Mouse (Mus musculus): Measurements from ENCODE around the gene Cmah. TPM values are rescaled to one million over a fixed set of nuclear protein-coding genes. Genes with fewer than 3 reads are reported as not detected.

Gene Cmah
- polyA plus RNA-seq, 1 experiment from 2014 or later = 0.23 TPM

GRCm38 (mm10) chr13:24521446-24522342 lies 194.5 kb downstream of the Cmah start:
- 64% methylated on average over 18 of the region's 18 CpGs for WGBS
- ATAC-seq (replicated peaks; ENCODE audit: low FRiP score, low TSS enrichment, low read depth) (0 out of 2 replicates have a peak, but pooled peaks have one; percentile 47), DNase-seq (ENCODE audit: low spot score) (no peak)
- H3K4me3 ChIP-seq (ENCODE audit: low read depth, low read length) = no peak overlapping the region
- H3K4me2 ChIP-seq (ENCODE audit: low read length) = no peak overlapping the region
- H3K9ac ChIP-seq (ENCODE audit: low read length) = no peak overlapping the region
- no peaks in the 10 kb centered on the region for H3K27me3 ChIP-seq (replicated peaks; ENCODE audit: control insufficient read depth, insufficient read depth, low read length)
- no peaks in the 10 kb centered on the region for H3K36me3 ChIP-seq (ENCODE audit: control insufficient read depth, insufficient read depth, low read length)
- H3K9me3 ChIP-seq (ENCODE audit: control insufficient read depth, low read length) = no peaks in the 10 kb centered on the region
- H3K4me1 ChIP-seq (replicated peaks; ENCODE audit: control insufficient read depth, insufficient read depth, low read length) = no peaks in the 10 kb centered on the region
- no peak overlapping the region for H3K27ac ChIP-seq (ENCODE audit: low read depth)

GRCm38 (mm10) chr13:24522343-24522837 lies 195.2 kb downstream of the Cmah start:
- Histone ChIP-seq H3K27me3 (replicated peaks; ENCODE audit: control insufficient read depth, insufficient read depth, low read length) (no peaks in the 10 kb centered on the region), H3K27ac (ENCODE audit: low read depth) (no peak overlapping the region)
- ATAC-seq (replicated peaks; ENCODE audit: low FRiP score, low TSS enrichment, low read depth) = no peak

GRCm38 (mm10) chr13:24523587-24524221 lies 196.5 kb downstream of the Cmah start:
- no peaks in the 10 kb centered on the region for H3K4me1 ChIP-seq (replicated peaks; ENCODE audit: control insufficient read depth, insufficient read depth, low read length)
- no peaks in the 10 kb centered on the region for H3K27me3 ChIP-seq (replicated peaks; ENCODE audit: control insufficient read depth, insufficient read depth, low read length)
- WGBS = 66% methylated on average over 4 of the region's 4 CpGs
- no peaks in the 10 kb centered on the region for H3K9me3 ChIP-seq (ENCODE audit: control insufficient read depth, low read length)
- no peak overlapping the region for H3K9ac ChIP-seq (ENCODE audit: low read length)
- no peak overlapping the region for H3K4me2 ChIP-seq (ENCODE audit: low read length)
- DNase-seq (ENCODE audit: low spot score) = no peak
- no peak for ATAC-seq (replicated peaks; ENCODE audit: low FRiP score, low TSS enrichment, low read depth)
- no peak overlapping the region for H3K27ac ChIP-seq (ENCODE audit: low read depth)
- no peak overlapping the region for H3K4me3 ChIP-seq (ENCODE audit: low read depth, low read length)
- H3K36me3 ChIP-seq (ENCODE audit: control insufficient read depth, insufficient read depth, low read length) = no peaks in the 10 kb centered on the region

More at GRCm38 (mm10) chr13:24522343-24522837, 195.2 kb downstream of the Cmah start:
- H3K4me3 ChIP-seq (ENCODE audit: low read depth, low read length) = no peak overlapping the region
- H3K36me3 ChIP-seq (ENCODE audit: control insufficient read depth, insufficient read depth, low read length) = no peaks in the 10 kb centered on the region
- no peaks in the 10 kb centered on the region for H3K9me3 ChIP-seq (ENCODE audit: control insufficient read depth, low read length)
- no peak overlapping the region for H3K9ac ChIP-seq (ENCODE audit: low read length)
- WGBS = 75% methylated on average over 7 of the region's 7 CpGs
- no peak for DNase-seq (ENCODE audit: low spot score)
- no peak overlapping the region for H3K4me2 ChIP-seq (ENCODE audit: low read length)
- H3K4me1 ChIP-seq (replicated peaks; ENCODE audit: control insufficient read depth, insufficient read depth, low read length) = no peaks in the 10 kb centered on the region

- ATAC-seq (replicated peaks; ENCODE audit: low FRiP score, low TSS enrichment, low read depth) = no peak
- Histone ChIP-seq H3K4me3 (ENCODE audit: low read depth, low read length) (no peak overlapping the region), H3K4me2 (ENCODE audit: low read length) (no peak overlapping the region), H3K36me3 (ENCODE audit: control insufficient read depth, insufficient read depth, low read length) (no peaks in the 10 kb centered on the region), H3K27ac (ENCODE audit: low read depth) (no peak overlapping the region), H3K27me3 (replicated peaks; ENCODE audit: control insufficient read depth, insufficient read depth, low read length) (no peaks in the 10 kb centered on the region), H3K9ac (ENCODE audit: low read length) (no peak overlapping the region), H3K4me1 (replicated peaks; ENCODE audit: control insufficient read depth, insufficient read depth, low read length) (no peaks in the 10 kb centered on the region), H3K9me3 (ENCODE audit: control insufficient read depth, low read length) (no peaks in the 10 kb centered on the region)
- 69% methylated on average over 1 of the region's 1 CpGs for WGBS
- no peak for DNase-seq (ENCODE audit: low spot score)
These were observed 197.3 kb downstream of the Cmah start for GRCm38 (mm10) chr13:24524468-24524867.

- Histone ChIP-seq H3K36me3 (ENCODE audit: control insufficient read depth, insufficient read depth, low read length) (no peaks in the 10 kb centered on the region), H3K9me3 (ENCODE audit: control insufficient read depth, low read length) (no peaks in the 10 kb centered on the region), H3K4me1 (replicated peaks; ENCODE audit: control insufficient read depth, insufficient read depth, low read length) (no peaks in the 10 kb centered on the region), H3K27ac (ENCODE audit: low read depth) (no peak overlapping the region), H3K9ac (ENCODE audit: low read length) (no peak overlapping the region), H3K27me3 (replicated peaks; ENCODE audit: control insufficient read depth, insufficient read depth, low read length) (no peaks in the 10 kb centered on the region), H3K4me2 (ENCODE audit: low read length) (no peak overlapping the region), H3K4me3 (ENCODE audit: low read depth, low read length) (no peak overlapping the region)
- no peak for DNase-seq (ENCODE audit: low spot score)
- 75% methylated on average over 3 of the region's 3 CpGs for WGBS
- no peak for ATAC-seq (replicated peaks; ENCODE audit: low FRiP score, low TSS enrichment, low read depth)
These were observed 198.3 kb downstream of the Cmah start for GRCm38 (mm10) chr13:24525551-24525950.

GRCm38 (mm10) chr13:24526916-24527315 lies 199.7 kb downstream of the Cmah start:
- no peaks in the 10 kb centered on the region for H3K36me3 ChIP-seq (ENCODE audit: control insufficient read depth, insufficient read depth, low read length)
- DNase-seq (ENCODE audit: low spot score) (no peak), ATAC-seq (replicated peaks; ENCODE audit: low FRiP score, low TSS enrichment, low read depth) (no peak)
- H3K4me3 ChIP-seq (ENCODE audit: low read depth, low read length) = no peak overlapping the region
- no peaks in the 10 kb centered on the region for H3K4me1 ChIP-seq (replicated peaks; ENCODE audit: control insufficient read depth, insufficient read depth, low read length)
- H3K9ac ChIP-seq (ENCODE audit: low read length) = no peak overlapping the region
- no peaks in the 10 kb centered on the region for H3K9me3 ChIP-seq (ENCODE audit: control insufficient read depth, low read length)
- no peak overlapping the region for H3K27ac ChIP-seq (ENCODE audit: low read depth)
- no peaks in the 10 kb centered on the region for H3K27me3 ChIP-seq (replicated peaks; ENCODE audit: control insufficient read depth, insufficient read depth, low read length)
- 70% methylated on average over 2 of the region's 2 CpGs for WGBS
- H3K4me2 ChIP-seq (ENCODE audit: low read length) = no peak overlapping the region

Other genes starting within 250 kb of the Cmah start
- 43.5 and 43.7 TPM in 2 replicates for gene Carmil1, start 46.6 kb upstream of the Cmah start, polyA plus RNA-seq (2014; fragmentation: Nextera tagmentation; extraction: Ambion mirVana)